1 mouse cellular context compared by ENCODE assay signal in genomic region chr7:127437724-127438123, GRCm38 (mm10).
TF ChIP-seq lines count a peak whose summit lies in the region.

No protein-coding gene starts in this region.

TF ChIP-seq in MEL, 35 proteins besides CTCF, POLR2A, EP300 and RAD21 (continued from another document):
- TF ChIP-seq SMC3 (IDR thresholded peaks at IDR 0.05; ENCODE audit: low read depth, low read length) (peak; percentile 57), ZC3H11A (IDR thresholded peaks at IDR 0.05; ENCODE audit: low read depth, low read length) (0 out of 2 replicates have a peak, but pooled peaks have one; percentile 25), BHLHE40 (IDR thresholded peaks at IDR 0.05; ENCODE audit: borderline replicate concordance, low read depth, low read length) (no peak)
